Mouse (Mus musculus) kidney, postnatal 4 days (tissue): ENCODE measurements around the gene Gapvd1.
A peak's percentile ranks its signal among the peaks of the same experiment; 100 is the strongest.

ENCODE experiments used
- DNase-seq, 2 experiments: peaks; one replicate each; pipeline ENCODE4 v3.0.0; 2021; ENCODE audit warnings: mixed read lengths in 2 of 2

The Gapvd1 gene

DNA sequence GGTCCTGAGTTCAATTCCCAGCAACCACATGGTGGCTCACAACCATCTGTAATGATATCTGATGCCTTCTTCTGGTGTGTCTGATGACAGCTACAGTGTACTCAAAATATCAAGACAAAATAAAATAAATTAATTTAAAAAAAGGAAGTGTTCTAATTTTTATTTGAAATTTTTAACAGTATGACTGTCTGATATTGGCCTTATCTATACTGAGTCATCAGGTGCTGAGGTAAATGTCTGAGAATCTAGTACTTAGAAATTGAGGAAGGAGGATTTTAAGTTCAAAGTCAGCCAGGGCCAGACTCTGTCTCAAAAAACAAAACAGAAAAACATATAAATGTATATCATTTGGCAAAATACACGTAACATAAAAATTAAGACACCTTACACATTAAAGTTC is 46.4 kb downstream of the Gapvd1 start:
- no peak for DNase-seq

DNA sequence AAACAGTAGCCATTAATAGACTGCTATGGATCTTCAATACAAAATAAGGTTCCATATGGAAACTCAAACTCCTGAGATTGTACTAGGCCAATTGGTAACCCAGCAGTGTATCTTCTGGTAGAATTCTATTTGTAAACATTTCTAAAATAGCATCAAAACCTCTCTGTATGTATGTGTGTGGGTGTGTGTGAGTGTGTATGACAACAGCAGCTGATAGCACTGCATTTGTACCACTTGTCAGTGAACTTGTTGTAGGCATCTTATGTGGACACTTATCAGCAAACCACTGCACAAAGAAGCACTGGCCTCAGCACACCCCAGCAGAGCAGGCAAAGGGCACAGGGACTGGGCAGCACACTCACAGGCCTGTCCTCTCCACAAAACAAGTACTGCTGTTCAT is 58.4 kb downstream of the Gapvd1 start:
- DNase-seq, result no peak

DNA sequence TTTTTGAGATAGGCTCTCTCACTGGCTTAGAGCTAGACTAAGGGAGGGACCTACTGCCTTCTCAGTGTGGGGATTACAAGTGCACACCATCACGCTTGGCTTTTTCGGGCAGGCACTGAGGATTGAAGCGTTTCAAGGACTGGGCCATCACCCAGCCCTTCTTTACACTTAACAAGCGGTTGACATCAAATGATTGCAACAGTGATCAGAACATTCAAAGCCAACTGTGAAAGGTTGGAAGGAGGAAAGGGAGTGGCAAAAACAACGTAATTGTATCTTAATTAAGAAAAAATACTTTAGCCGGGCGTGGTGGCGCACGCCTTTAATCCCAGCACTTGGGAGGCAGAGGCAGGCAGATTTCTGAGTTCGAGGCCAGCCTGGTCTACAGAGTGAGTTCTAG is 62.2 kb downstream of the Gapvd1 start:
- no peak for DNase-seq

DNA sequence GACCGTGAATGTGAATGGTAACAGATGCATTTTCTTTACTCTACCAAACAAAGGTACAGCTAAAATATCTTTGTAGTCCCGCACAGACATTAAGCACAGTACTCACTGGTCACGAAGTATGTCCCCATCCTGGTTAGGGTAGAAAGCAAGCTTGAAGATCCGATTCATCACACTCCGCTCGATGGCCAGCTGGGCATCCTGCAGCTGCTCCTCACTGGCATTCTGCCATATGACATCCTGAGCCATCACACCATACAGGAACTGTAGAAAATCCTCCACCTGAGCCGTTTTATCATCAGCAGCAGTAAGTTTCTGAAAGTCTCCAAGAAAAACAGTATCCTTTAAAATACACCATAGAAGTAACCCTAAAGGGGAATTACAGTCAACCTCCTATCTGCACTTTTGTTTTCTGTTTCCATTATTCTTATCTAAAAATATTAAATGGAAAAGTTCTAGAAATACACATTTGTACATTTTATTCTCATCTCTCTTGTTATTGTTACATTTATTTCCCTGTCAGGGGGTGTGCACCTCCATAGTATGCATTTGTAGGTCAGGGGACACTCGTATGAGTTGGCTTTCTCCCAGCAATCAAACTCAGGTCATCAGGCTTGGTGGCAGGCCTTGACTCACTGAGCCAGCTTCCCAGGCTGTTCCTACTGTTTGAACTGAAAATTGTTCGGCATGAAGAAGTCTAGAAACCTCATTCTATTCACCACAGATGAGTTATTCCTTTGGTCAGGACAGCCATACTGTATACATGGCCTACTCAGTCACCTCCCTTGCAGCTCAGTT is 70.8 kb downstream of the Gapvd1 start:
- DNase-seq, result no peak

DNA sequence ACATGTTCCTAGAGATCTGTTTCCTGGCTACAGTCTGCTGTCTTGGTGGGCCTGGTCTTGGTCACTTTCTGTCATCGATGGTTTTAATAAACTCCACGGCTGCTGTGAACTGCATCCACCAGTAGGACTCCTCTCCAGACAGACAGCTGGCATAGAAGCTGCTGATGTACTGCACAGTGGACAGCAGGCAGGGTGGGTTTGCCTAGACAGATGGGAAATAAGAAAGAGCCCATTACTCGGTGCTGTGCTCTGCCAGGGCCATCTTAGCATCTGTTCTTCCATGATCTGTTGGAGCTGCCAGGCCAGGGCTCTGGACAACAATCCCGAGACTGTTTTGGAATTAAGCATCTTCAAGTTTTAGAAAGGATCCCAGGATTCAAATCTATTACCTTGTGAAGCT is 77.1 kb downstream of the Gapvd1 start:
- DNase-seq, result no peak

DNA sequence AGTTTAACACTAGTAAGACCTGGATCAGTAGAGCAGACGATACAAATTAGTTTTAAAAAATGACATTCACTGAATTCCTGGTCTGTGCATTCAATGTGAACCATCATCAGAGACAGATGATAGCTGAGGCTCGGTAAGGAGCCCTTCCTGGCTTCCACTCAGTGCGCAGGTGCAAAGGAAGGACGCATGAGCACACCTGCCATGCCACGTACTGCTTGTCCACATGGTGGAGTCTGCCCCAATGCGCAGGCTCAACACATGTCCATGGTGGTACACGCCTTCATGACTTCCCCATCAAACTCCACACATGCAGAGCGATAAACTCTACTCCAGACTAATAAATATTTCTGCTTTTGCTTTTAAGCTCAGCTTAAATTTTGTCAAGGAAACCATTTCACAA is 78.0 kb downstream of the Gapvd1 start:
- no peak for DNase-seq

DNA sequence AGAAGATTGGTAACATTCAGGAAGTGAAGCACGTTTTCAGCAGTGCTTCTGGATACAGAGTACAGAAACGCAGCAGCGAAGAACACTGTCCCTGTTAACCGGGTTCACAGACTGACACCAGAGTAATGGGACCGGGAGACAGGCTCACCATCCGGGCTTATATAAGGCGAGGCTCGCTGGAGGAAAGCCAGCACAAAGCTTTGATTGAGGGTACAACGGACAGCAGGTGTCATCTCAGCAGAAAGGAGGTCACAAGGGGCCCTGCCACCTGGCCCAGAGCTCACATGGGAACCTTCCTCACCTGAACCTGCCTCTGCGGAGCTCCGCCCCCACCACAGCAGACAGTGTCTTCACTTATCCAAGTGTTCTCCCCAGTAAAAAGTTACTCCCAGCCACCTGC is 81.2 kb downstream of the Gapvd1 start:
- DNase-seq, result no peak

DNA sequence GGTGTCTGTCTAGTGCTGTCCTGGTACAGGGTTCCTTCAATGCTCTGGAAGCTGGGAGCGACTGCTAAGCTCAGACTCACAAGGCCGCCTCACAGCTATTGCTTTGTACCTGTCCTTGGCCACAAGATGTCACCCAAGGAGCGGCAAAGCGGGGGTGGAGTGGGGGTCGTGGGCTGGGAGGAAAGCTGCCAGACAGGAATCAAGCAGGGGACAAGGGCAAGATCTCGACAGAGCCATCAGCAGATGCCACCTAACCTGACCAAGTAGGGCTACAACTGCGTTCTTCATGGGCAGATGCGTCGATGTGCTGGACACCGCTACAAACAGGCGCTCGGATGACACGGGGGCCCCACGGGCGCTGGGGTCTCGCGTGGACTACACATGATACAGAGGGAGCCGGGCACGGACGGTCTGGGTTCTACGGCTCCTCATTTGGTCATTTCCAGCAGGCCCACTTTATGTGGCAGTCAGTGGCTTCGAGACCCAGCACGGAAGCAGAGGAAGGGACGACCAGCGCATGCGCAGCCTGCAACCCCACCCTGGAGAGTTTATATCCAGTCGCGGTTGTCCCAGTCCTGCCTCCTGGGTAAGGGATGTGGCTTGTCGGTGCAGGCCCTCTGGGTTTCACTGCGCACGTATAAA is 83.5 kb downstream of the Gapvd1 start:
- peak; percentile 74 to 80 for DNase-seq

DNA sequence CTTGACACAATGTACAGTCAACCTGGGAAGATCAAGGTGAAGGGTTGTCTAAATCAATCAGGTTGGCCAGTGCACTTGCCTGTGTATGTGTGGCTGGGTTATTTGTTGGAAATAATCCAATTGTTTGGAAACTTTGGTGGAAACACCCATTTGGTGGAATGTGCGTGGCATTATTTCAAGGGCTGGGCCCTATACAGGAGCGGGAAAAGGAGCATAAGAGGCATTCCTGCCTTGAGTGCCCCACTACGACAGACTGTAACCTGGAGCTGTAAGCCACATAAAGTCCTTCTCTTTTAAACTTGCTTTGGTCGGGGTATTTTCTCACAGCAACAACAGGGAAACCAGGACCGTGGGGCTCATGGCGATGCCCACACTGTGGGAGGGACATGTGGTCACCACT is 84.6 kb downstream of the Gapvd1 start:
- DNase-seq, result no peak

DNA sequence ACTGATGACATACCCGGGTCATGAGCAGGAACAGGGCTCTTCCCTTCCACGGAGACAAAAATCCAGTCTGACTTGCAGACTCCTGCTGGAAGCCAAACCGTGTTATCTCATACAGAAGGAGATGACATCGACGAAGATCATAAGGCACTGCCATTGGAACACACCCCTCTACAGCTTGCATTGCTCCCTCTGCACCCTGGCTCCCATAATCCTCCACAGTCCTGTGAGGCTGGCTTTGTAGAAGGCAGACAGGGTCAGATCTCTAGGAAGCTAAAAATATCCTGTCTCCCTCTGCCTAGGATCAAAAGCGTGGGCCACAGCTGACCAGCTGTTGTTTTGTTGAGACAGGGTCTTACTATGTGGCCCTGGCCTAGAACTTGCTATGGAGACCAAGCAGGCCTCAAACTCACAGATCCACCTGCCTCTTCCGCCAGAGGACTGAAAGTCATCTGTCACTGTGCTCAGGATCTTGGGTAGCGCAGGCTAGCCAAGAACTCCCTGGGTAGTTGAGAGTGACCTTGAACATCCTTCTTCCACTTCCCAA is 85.8 kb downstream of the Gapvd1 start:
- DNase-seq, result peak in 1 of 2 experiments; percentile 10

DNA sequence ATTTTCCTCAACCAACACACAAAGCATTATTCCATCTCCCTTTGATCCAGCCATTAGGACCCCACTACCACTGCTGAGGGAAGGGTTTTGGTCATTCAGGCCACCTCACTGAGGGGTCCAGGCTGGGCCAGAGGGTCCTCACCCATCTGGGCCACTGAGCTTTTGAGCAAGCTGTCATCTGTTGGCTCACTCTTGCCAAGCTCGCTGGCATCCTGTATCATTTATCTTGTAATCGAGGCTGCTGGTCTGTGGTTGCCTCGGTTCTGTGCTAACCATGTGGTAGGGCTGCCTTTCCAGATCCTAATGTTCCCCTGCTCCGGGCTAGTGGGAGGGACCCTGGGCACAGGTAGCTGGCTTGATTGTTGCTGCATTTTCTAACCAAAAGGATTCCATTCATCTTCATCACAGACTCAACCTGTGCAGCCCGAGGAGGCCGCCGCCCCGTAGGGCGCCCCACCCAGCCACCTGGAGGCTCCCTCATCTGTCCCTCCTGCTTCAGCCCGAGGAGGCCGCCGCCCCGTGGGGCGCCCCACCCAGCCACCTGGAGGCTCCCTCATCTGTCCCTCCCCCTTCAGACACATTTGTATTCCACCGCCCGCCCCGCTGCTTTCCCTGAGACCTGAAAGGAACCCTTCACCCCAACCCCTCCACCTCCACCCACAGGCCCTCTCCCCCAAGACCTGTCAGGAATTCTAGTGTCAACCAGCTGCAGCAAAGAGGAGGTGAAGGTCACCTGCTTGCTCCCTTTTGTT is 86.4 kb downstream of the Gapvd1 start:
- no peak for DNase-seq

DNA sequence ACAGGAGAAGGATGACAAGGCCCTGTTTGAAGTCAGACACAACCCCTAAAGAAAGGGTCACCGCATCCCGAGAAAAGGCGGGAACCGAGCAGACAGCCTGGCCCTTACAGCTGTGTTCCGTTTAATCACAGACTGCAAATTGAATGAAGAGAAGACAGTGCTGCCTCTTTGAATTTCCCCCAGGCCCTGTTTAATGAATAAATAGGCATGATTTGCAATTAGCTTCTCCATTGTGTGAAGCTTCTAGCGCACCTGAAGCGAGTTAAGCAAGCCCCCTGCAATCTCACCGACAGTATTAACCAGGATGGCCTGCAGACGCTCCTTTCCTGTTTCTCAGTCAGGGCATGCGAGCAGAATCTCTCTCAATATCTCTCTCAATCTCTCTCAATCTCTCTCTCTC is 87.2 kb downstream of the Gapvd1 start:
- no peak for DNase-seq

DNA sequence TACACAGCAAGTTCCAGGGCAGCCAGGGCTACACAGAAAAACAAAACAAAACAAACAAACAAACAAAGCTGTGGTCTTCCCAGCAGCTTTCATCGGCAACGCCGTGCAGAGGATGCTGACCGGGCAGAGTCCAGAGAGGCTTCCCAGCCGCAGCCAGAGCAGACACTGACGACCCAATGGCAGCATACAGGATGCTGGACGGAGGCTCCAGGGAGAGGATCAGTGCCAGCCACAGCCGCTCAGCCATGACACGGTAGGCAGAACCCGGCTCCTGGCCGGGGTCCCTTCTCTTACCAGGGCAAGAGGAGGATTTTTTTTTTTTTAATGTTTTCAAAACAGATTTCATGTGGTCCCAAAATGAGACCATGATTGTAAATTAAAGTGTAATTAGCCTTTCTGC is 107.6 kb downstream of the Gapvd1 start:
- peak in 1 of 2 experiments; percentile 52 for DNase-seq

DNA sequence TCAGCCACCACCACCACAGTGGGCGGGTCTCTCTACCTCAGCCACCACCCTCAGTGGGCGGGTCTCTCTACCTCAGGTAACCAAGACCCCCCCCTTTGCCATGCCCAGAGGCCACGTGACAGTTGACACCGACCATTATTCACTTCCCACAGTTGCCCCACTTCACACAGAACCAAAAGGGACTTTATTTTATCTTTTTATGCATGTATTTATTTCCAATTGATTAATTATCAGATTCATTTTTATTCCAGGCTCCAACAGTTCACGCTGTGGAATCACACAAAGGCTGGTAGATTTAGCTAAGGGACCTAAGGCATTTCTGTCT is 108.5 kb downstream of the Gapvd1 start:
- DNase-seq, result no peak

DNA sequence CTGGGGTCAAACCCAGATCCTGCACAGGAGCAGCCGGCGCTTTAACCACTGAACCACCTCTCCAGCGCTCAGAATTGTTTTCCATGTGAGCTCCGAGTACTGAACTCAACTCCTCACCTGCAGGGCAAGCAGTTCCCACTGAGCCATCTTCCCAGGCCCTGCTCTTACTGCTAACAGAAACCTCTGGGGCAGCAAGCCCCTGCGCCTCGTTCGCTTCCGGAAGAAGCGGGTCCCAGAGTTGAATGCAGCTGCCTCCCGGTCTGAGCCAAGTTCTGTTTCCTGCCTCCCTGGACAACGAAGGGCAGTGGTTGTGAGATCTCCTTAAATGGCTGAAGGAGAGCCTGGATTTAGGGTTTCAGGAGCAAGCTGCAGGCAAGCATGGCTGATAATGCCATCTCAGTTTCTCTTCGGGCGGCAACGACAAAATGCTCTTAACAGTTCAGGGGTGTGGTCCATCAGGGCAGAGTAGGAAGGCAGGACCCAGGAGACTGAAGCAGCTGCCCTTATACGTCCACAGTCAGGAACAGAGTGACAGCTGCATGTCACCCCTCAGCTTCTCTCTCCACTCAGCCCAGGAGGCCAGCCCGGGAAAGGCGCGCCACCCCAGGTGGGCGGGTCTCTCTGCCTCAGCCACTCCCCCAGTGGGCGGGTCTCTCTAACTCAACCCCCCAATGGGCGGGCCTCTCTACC is 109.0 kb downstream of the Gapvd1 start:
- peak; percentile 85 to 89 for DNase-seq

DNA sequence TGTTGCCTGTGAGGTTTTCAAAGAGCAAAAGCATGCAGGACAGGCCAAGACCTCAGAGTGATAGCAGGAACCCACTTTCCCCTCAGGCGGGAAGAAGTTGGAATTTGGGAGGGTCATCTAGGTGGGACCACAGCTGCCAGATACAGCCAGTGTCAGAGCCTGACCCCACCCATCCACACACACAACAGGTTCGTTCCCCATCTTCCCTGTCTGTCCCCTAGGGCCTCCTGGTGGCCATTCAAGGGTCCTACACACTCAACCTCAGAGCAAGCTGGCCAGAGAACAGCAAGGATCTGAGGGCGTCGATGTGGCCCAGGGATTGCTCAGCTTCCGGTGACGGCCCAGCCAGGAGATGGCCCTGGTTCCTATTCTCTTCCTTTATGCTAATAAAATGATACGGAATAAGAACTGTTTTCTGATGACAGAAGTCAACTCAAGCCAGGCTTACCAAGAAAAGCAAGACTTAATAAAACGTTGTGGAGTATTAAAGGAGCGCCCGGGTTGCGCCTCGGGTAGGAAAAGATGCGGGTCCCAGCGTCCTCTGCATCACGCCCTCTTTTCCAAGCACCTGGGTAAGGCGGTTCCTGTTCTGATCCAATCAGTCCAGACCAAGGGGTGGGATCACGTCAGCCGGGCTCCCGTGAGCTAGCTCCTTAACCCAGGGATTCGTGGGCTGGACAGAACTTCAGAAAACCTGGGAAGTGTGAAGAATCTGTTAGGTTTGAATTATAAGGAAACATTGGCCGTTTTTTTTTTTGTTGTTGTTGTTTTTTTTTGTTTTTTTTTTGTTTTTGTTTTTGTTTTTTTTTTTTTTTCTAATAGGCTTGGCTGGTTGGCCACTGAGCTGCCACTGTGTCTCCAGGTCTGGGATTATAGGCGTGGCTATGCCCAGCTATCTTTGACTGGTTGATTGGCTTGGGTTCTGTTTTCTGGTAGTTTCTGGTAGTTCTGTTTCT is 110.2 kb downstream of the Gapvd1 start:
- peak; percentile 54 to 62 for DNase-seq

DNA sequence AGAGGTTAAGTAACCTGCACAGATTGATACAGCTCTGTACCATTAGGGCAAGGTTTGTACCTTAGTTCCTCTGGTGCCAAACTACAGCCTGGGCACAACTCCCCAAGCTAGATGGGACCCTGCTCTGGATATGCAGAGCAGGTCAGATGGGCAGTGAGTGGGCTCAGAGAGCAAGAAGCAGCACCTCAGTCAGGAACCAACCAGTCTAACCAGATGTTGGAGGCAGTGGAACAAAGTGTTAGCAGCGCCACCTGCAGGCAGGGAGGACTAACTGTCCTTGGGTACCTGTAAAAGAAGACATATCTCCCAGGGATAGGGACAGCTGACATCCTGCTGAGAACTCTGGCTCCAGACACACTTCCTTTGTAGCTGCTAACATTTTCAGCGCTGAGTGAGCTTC is 112.7 kb downstream of the Gapvd1 start:
- peak; percentile 65 for DNase-seq

DNA sequence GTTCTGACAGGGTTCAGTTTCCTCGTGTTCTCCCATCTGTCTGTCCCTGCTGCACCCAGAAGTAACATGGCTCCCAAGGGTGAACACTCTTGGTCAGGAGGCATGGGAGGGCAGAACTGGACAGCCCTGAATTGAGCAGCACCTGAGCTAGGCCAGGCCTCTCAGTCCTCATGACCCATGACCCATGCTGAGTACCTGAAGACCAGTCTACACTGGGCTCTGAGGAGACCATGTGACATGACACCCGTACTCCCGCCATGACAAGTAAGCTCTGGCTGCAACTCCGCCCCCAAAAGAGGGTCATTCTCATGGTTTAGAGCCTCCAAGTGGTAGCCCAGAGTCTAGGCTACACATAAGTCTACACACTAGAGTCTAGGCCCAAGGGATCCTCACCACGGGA is 115.3 kb downstream of the Gapvd1 start:
- peak in 1 of 2 experiments; percentile 3 for DNase-seq

DNA sequence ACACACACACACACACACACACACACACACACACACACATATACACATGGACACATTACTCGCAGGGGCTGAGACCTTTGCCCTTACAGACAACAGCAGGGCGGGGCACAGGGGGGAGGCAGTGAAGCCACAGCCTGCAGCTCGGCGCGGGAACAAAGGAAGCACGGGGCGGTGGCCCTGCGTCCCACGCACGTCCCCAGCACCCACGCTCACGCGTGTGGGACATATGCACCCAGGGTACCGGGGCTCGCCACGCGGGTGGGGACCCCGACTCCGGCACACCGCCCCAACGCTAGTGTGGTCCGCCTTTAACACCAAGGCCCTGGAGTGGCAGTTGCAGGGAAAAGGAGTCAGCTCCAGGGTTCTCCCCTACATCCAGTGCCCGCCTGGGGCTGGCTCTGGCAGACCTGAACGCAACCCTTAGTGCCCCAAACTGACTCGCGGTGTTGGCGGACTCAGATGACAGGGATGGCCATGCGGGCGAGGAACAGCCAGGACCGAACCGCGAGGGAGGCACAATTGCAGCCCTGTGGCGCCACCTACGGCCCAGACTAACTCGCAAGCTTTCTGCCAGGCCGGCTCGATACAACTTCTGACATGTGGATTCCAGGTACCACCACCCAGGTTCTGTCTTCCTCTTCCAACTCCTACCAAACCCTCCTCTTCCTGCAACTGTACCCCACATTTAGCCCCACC is 115.9 kb downstream of the Gapvd1 start:
- DNase-seq, result peak; percentile 95

DNA sequence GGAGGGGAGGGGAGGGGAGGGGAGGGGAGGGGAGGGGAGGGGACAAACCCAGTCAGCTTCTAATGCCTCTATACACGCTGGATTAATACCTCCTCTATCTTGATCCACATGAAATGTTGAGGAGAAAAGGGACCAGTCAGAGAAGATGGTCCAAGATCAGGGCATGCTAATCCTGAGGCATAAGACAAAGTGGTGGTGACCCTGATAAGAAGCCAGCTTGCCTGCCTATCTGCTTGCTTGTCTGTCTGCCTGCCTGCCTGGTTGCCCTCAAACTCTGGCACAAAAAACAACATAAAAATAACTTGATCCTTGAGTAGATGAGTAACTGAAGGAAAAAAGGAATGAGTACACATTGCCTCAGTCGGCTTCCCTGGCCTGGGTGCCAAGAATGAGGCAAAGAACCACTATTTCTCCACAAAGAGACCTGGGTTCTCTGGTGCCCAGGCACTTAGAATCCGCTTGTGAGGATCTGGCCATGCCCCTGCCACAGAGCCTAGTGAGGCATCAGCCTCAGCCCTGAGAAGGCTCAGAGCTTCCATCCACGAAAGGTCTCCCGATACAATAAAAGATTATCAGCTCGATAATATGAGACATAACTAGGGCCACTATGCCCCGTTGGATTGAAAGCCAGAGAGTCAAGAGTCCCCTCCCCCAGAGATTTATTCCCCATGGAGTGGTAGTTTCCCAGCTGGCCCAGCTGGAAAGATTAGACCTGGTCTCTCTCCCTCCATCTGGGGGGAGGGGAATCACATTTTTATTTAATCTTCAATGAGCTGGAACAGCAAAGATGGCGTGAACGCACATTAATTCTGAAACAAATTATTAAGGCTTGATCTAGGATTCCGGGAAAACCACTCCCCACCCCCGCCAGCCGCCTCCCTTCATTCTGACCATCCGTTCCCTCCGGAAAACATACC is 119.5 kb downstream of the Gapvd1 start:
- DNase-seq, result peak in 1 of 2 experiments; percentile 2
